Mouse (Mus musculus) CD4-positive naive resting alpha-beta T cell, adult 76 days (primary cell): ENCODE measurements around the gene Topaz1. TPM values are rescaled to one million over a fixed set of nuclear protein-coding genes. Genes with fewer than 3 reads are reported as not detected.

Source experiments
- total RNA-seq: library from RNA; stranded (reverse); gene quantifications from one replicate; pipeline ENCODE4 v1.2.4, GENCODE M21; 2023

Gene Topaz1
- not detected for total RNA-seq

DNA sequence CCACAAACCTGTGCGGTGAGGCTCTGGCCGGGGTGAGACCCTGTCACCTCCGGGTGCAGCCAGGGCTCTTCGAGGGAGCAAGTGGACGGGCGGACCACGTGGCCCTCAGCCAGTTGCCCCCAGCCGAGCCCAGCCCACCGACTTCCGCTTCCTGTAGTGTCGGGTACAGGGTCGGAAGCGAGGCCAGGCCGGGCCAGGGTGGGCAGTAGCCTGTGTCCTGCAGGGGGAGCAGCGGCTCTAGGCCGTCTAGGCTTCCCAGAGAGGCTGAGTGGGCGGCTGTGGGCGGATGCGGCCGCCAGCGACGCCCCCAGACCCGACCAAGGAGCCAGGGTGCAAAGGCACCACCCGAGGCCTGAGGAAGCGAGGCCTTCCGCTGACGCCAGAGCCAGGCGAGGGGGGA lies at the start of gene Topaz1:
Topaz1 (plus strand) TSS at position 287 of the 400 bp plus-strand sequence.

DNA sequence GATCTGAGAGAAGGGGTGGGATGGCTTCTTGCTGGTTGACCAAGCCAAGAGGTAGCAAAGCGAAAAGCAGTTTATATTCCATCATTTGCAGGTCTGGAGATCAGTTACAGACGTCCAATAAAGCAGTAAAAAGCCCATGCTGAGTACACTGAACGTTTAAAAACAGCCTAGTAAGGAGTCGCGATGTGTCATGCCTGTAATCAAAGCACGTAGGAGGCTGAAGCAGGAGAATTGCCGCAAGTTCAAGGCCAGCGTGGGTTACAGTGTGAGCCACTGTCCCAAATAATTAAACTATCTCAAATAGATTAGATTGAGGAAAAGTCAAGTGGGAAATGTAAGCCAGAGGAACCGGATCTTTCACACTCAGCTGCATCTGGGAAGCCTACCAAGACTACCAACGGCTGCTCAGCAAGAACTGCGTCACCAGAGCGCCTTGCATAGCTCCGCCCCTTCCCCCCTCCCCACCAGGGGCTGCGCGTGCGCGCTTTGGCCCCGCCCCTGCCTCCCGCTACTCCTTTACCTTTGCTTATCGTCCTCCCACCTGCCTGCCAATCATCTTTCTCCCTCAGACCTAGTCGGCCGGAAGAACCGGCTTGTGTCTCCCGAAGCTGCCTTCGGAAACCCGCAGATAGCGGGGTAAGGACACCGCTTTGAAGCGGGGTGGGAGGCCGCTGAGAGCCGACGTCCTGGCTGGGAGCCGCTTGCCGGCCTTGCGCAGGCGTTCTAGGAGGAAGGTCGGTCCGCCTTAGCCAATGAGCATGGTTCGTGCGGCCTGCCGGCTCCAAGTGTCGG lies 58.1 kb downstream of the Topaz1 start, which contains the start of gene Tcaim:
Tcaim (plus strand) TSS at position 487 of the 792 bp plus-strand sequence.

DNA sequence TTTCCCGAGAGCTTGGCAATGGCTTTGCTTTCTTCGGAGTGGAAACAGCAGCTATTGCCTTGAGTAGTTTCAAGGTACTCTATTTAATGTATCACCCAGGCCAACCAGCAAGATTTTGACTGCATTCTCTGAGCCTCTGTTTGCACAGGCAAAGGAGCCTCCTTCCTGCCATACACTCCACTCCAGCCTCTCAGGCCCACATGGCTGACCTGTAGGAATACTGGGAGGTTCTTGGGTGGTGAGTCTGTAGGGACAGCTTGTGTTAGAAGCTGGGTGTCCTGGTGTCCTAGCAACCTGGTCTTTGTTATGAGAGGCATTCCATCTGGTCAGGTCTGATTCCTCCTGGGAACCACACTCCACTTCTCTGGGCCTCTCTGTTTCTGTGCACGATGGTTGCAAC lies 96.6 kb downstream of the Topaz1 start, which contains the start of gene Gm35549:
Gm35549 (minus strand) TSS at position 276 of the 400 bp plus-strand sequence.

Other genes with a start within 250 kb of the Topaz1 start
- 14.2 TPM for gene Tcaim, start 58.2 kb downstream of the Topaz1 start, total RNA-seq
- gene Gm35549, start 96.7 kb downstream of the Topaz1 start, total RNA-seq, result not detected
- 134 TPM for gene Zfp445, start 118.7 kb downstream of the Topaz1 start, total RNA-seq
- 3.7 TPM for gene Zkscan7, start 138.3 kb downstream of the Topaz1 start, total RNA-seq
- gene Zfp105, start 175.7 kb downstream of the Topaz1 start, total RNA-seq, result not detected
- gene 1110059G10Rik, start 203.7 kb downstream of the Topaz1 start, total RNA-seq, result 44.4 TPM
- gene Kif15, start 203.7 kb downstream of the Topaz1 start, total RNA-seq, result 4.4 TPM